Mouse (Mus musculus): ENCODE measurements around the gene Pld5. TPM values are rescaled to one million over a fixed set of nuclear protein-coding genes. Genes with fewer than 3 reads are reported as not detected.

The Pld5 gene
- total RNA-seq, 2 experiments from 2014 or later = 0.74 to 0.97 TPM

DNA sequence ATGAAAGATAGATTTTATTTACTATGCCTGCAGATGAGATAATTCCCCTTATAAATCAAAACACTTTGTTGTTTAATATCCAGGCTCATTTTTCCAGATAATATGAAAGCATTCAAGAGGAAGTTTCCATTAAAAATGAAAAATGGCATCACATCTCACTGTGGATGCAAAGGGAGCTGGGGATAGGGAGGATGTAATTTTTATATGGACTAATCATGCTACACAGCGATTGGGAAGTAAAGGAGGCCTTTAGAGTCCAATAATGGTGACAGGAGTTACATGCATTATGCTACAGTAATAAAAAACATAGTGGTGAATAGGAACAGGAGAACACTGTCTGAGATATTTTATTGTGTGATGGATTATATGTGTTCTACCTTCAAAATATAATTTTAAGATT, 100.1 kb downstream of the Pld5 start:
- DNase-seq = no peak
- intact Hi-C loops (cut with DNase I) = no loop called here

DNA sequence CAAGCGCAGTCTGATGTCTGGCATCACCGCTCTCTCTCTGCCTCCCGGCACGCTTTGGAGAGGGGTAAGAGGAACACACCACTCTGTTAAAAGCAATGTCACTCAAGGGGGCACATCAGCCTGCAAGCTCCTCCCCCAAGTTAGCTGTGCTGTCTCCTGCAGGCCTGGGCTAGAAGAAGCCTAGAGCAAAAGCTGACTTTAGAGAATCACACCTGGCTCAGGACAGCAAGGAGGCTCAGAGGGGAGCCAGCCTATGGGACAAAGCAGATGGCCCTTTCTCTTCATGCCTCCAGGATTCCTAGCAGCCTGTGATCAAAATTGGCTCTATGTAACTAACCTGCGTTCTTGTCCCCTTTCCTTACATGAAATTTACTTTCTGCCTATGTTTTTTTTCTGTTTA, 107.3 kb downstream of the Pld5 start:
- DNase-seq = no peak
- intact Hi-C loops (cut with DNase I) = no loop called here

- intact Hi-C loops (cut with DNase I) = no loop called here
- DNase-seq = no peak
Measured at GRCm38 (mm10) chr1:176167114-176167513, 108.0 kb downstream of the Pld5 start.

DNA sequence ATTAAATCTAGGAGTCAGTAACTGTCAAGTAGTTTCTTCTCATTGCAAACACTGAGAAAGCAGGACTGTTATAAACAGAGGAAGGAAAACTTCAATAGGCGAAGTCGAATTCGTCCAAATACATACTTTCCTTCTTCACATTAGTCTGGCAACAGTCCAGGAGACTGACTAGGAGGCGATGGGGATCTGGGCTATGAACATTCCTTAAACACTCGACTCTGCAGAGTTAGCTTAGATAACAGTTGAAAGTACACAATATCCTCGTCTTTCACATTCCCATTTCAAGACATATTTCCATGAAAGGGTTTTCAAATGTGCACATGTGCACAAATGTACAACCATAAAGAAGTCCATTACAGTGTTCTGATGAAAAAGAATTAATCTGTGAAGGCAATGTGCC, 129.8 kb downstream of the Pld5 start:
- no peak for DNase-seq
- intact Hi-C loops (cut with DNase I) = no loop called here

- intact Hi-C loops (cut with DNase I) = no loop called here
- DNase-seq = no peak
Measured at GRCm38 (mm10) chr1:176134379-176134778, 140.7 kb downstream of the Pld5 start.

DNA sequence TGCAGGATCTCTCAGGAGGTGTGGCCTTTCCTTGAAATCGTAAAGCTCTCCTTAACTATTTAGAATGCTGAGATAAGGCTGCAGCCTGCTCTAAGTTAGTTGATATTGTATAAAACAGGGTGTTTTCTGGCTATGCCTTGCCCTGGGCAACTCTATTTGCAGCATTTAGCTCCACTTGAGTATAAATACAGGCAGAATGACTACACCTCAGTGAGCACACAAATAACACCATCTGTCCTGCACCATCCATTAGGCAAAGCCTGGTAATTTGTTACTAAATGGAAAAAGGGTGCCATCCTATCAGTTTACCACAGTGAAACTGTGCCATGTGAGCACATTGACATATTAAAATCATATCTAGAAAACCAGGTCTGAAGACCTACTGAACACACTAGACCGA, 149.3 kb downstream of the Pld5 start:
- intact Hi-C loops (cut with DNase I) = no loop called here
- DNase-seq = no peak

- no peak for DNase-seq
- intact Hi-C loops (cut with DNase I) = no loop called here
Measured at GRCm38 (mm10) chr1:176124441-176124840, 150.7 kb downstream of the Pld5 start.

- intact Hi-C loops (cut with DNase I) = no loop called here
- no peak for DNase-seq
Measured at GRCm38 (mm10) chr1:176123781-176124180, 151.3 kb downstream of the Pld5 start.

DNA sequence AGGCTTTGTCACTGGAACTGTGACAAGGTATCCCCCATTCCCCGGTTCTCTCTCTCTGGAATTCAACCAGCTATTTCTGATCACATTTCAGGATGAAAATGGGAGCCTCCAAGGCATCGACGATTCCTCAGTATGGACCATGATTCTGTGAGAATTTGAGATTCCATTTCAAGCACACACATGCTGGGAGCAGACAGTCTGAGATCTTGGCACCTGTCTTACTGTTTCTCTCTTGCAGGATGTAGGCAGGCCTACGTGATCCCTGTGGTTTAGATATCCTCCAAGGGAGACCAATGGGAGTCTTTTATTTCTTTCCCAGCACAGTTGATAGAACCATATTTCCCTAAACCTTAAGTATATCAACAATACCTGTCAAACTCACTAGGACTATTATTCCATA, 159.5 kb downstream of the Pld5 start:
- intact Hi-C loops (cut with DNase I) = no loop called here
- no peak for DNase-seq

DNA sequence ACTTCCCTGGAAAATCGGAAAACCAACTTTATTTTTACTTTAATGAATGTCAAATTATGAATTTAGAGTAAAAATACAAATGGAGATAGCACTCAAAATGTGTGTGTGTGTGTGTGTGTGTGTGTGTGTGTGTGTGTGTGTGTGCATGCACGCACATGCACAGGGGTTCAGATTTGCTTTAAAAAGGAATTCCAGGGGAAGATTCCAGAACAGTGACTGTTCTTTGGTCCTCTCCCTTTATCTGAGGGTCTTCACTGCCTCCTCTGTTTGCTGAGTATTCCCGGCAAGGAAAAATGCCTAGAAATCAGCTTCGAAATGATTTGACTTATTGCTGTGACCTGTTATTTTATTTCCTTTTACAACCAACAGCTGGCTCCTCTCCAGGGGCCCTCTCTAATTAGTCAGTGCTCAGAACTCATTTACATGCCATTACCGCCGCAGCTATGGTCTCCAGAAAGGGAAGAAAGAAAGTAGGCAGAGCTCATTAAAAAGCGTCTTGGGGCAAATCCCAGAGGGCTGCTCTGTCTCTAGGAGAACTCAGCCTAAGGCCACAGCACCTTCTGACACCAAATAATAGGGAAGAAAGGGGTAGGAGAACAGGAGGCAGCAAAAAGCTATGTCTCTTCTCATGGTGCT, 176.3 kb downstream of the Pld5 start:
- no peak for DNase-seq
- intact Hi-C loops (cut with DNase I) = no loop called here

DNA sequence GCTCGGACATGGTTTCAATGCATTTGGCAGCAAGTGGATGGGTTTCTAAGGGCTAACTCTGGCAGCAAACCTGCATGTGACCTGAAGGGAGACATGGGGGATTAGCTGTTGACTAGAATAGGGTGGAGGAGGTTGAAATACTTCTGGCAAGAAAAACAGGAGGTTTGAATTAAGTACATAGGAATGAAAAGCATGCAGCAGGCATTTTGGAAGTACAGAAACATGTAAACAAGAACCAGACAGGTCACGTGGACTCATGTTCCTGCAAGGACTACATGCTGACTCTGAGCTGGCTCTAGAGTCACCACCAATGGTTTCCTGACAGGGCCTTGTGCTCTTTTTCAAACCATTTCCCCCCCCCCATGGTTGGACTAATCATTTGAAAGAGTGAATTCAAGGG, 183.0 kb downstream of the Pld5 start:
- intact Hi-C loops (cut with DNase I) = no loop called here
- DNase-seq = no peak

- intact Hi-C loops (cut with DNase I) = no loop called here
- DNase-seq = no peak
Measured at GRCm38 (mm10) chr1:176089382-176089781, 185.7 kb downstream of the Pld5 start.

GRCm38 (mm10) chr1:176085952-176086648, 189.0 kb downstream of the Pld5 start:
- intact Hi-C loops (cut with DNase I) = no loop called here
- no peak for DNase-seq

GRCm38 (mm10) chr1:176082306-176082705, 192.8 kb downstream of the Pld5 start:
- intact Hi-C loops (cut with DNase I) = no loop called here
- DNase-seq = no peak

- intact Hi-C loops (cut with DNase I) = no loop called here
- DNase-seq = no peak
Measured at GRCm38 (mm10) chr1:176080969-176081368, 194.1 kb downstream of the Pld5 start.

DNA sequence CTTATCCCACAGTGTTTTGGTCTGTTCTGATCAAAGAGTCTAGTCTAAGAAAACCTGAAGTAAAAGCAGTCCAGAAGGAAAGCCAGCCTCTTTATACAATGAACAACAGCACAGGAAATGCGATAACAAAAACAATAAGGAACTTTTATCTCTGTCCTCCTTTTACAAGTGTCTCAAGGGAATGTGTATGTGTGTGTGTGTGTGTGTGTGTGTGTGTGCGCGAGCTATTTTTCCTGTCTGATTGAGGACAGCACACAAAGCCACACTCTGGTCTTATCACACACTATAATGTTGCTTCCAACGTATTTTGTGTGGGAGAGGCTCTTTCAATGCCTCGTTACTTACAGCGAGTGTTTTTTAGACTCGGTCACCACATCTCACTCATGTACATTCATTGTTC, 196.7 kb downstream of the Pld5 start:
- intact Hi-C loops (cut with DNase I) = no loop called here
- DNase-seq = no peak

DNA sequence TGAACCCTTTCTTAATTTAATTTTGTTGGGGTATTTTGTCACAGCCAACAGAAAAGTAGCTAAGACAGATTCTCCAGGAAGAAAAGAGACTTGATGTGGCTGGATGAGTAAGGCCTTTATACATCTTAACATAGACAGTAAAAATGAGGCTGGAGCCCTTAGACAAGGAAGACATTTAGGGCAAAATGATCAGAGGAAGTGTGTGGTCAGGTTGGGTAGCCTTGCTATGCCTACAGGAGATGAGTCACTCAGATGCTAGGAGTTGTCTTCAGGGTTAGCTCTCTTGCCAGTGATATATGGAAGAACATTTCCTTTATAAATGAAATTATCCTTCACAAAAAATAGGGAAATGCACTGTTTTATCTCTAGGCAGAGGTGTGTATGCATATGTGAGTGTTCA, 198.3 kb downstream of the Pld5 start:
- DNase-seq = no peak
- intact Hi-C loops (cut with DNase I) = no loop called here

DNA sequence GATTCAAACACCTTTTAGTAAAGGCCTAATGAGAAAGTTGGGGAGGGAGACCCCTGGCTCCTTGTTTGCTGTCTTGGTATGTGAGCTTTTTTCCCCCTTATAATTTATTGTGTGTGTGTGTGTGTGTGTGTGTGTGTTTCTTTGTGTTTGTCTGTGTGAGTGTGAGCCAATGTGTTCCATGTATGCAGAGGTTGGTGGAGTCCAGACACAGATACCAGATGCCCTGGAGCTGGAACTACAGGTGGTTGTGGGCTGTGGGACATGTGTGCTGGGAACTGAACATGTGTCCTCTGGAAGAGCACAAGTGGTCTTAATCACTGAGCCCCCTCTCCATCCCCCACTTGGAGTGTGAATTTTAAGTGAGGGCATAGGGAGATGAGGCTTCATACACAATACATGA, 199.3 kb downstream of the Pld5 start:
- no peak for DNase-seq
- intact Hi-C loops (cut with DNase I) = no loop called here

- intact Hi-C loops (cut with DNase I) = no loop called here
- peak in 1 of 2 experiments; percentile 23 for DNase-seq
Measured at GRCm38 (mm10) chr1:176075409-176075808, 199.7 kb downstream of the Pld5 start.

DNA sequence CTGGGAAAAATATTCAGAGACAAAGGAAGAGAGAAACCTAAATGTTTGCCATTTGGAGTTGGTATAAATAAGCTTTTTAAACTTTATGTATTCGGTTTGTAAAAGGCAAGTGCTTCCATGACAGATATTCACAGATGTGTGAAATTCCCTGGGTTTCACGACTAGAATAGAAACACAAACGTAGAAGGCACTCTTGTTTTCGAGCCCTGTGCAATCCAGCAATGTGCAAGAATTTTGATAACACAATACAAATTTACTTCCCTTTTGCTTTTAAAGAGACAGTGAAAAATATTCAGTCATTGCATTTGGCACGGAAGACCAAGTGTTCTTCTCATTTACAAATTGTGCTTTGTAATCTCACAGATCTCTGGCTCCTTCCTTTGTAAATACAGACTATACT, 200.6 kb downstream of the Pld5 start:
- DNase-seq = no peak
- intact Hi-C loops (cut with DNase I) = no loop called here

- intact Hi-C loops (cut with DNase I) = no loop called here
- DNase-seq = no peak
Measured at GRCm38 (mm10) chr1:176065281-176065680, 209.8 kb downstream of the Pld5 start.

GRCm38 (mm10) chr1:176064471-176064870, 210.6 kb downstream of the Pld5 start:
- DNase-seq = no peak

GRCm38 (mm10) chr1:176053653-176054052, 221.5 kb downstream of the Pld5 start:
- intact Hi-C loops (cut with DNase I) = no loop called here
- DNase-seq = no peak

More at GRCm38 (mm10) chr1:176064471-176064870, 210.6 kb downstream of the Pld5 start:
- intact Hi-C loops (cut with DNase I) = no loop called here
